Mouse (Mus musculus) kidney, postnatal 25 days (tissue): ENCODE measurements around the gene Gata2.

ENCODE experiments used
- DNase-seq, 2 experiments: peaks; one replicate each; pipeline ENCODE4 v3.0.0; 2021; ENCODE audit warnings: mixed read lengths in 2 of 2

Gata2 gene

DNA sequence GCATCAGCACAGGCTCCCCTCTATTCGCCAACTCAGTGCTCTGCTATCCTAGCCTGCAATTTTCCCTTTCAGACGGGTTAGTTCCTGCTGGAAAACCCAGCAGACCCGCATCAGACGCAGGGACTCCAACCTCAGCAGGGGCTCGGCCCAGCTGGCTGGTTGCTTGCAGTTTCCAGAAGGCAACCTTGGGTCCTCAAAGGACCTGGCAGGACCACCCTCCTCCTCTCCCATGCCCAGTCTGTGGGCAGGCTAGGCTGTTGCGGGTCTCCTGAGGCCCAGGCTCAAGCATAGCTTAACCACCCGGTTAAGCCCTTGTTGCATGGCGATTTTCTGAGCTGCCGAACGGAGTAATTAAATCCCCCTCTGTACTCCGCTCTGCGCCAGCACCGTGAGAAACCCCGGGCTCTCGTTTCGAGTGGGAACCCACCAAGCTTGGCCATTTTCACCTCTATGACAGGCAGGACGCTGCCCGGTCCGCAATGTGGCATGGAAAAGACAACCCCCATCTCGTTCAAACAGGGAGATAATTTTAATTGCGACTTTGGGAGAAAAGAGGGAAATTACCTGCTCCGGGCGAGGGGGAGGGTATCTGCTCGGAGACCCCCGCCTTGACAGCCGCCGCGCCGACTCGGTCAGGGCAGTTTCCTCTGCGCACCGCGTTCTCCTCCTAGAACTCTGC lies 2.5 kb downstream of the Gata2 start:
- DNase-seq: no peak

- DNase-seq: no peak
Observed at GRCm38 (mm10) chr6:88196733-88197312, 3.1 kb downstream of the Gata2 start.

- DNase-seq: peak in 1 of 2 experiments; percentile 31
Observed at GRCm38 (mm10) chr6:88197313-88198069, 3.8 kb downstream of the Gata2 start.

DNA sequence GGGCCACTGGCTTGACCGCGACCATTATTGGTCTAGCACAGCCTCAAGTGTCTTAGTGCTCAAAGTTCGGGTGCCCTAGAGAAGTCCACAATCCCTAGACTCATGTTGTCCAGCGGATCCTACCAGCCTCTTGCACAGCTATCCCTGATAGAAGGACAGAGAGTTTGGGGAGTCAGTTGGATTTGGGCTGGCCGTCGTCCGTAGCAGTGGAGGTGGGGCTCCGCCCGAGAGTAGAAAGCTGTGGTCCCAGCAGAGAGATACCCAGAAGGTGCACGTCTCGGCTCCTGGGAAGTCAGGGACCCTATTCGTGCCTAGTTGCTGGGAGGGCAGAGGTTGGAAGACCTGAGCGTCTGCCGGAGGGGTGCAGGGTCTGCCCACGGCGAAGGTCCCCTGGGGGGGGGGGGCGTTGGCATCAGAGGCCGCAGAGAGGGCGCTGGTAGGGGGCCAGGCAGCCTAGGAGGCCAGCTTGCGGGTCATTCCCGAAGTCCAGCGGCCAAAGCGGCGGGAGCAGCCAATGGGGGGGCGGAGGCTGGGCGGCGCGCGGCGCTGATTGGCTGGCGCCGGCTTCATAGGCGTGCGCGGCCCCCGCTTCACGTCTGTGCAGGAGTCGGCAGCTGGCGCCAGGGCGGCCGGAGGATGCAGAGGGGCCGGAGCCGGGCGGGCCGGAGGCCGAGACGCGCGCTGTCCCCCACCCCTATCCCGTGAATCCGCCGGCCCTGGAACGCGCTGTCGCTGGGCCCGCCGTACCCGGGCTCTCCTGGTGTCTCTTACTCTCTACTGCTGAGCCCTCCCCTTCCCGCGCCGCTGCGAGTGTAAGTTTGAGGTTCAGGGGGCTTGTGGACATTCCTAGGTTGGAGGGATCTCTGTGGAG lies 4.6 kb downstream of the Gata2 start:
- DNase-seq: peak; percentile 87 to 94

DNA sequence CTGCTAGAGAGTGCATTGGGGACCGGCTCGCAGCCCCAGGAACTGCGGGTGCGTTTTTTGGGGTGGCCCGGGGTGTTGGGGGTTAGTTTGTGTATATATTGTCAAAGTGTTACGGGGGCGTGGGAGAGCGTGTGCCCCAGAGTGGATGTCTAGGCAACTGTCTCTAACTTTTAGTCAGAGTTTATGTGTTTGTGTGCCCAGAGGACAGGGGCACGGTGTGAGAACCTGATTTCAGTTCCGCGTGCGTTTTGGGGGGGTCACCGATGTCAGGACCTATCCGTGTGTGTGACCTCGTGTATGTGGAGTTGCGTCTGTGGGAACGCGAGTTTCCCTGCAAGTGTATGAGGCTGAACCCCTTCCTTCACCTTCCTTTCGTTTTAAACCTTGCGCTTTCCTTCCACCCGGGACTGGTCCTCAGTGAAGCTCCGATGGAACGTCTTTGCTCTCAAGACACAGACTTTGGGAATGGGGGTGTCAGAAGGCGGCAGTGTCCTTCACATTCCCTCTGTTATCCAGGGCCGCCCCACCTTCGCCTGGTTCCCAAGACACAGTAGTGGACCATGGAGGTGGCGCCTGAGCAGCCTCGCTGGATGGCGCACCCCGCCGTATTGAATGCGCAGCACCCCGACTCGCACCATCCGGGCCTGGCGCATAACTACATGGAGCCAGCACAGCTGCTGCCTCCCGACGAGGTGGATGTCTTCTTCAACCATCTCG lies 5.5 kb downstream of the Gata2 start:
- DNase-seq: peak in 1 of 2 experiments; percentile 27

- DNase-seq: peak in 1 of 2 experiments; percentile 36
Observed at GRCm38 (mm10) chr6:88199718-88200692, 6.3 kb downstream of the Gata2 start.

DNA sequence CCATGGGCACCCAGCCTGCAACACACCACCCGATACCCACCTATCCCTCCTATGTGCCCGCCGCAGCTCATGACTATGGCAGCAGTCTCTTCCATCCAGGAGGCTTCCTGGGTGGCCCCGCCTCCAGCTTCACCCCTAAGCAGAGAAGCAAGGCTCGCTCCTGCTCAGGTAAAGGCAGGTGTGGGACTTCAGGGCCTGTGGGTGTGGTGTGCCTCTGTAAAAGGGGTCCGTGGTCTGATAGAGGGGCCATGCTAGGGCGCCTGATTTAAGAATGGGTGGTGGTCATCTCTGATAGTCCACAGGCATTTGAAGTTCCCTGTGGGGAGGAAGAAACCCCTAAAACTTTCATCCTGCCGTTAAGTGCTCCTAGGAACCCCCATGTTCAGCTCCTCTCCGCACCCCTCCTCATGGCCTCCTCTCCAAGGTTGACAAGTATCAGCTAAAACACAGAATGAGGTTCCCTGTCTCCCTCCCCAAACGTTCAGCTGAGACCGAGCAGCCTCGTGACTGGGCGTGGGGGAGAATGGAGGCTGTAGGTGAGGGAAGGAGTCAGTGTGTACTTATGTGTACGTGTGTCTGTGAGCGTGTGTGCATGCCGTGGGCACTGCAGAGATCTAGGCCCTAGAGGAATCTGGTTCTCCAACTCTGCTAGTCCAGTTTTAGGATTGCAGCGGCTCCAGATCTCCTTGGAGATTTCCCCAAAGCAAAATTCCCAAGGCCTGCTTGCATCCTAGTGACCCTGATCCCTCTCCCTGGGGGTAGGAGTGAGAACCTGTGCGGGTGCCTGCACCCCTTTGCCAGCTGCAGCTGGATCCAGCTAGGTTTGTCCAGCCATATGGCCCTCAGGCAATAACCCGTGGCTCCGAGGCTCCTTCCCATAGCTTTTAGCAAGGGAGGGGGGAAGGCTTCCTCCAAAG lies 7.3 kb downstream of the Gata2 start:
- peak; percentile 36 to 52 for DNase-seq

GRCm38 (mm10) chr6:88201926-88202700 lies 8.4 kb downstream of the Gata2 start:
- peak in 1 of 2 experiments; percentile 44 for DNase-seq

DNA sequence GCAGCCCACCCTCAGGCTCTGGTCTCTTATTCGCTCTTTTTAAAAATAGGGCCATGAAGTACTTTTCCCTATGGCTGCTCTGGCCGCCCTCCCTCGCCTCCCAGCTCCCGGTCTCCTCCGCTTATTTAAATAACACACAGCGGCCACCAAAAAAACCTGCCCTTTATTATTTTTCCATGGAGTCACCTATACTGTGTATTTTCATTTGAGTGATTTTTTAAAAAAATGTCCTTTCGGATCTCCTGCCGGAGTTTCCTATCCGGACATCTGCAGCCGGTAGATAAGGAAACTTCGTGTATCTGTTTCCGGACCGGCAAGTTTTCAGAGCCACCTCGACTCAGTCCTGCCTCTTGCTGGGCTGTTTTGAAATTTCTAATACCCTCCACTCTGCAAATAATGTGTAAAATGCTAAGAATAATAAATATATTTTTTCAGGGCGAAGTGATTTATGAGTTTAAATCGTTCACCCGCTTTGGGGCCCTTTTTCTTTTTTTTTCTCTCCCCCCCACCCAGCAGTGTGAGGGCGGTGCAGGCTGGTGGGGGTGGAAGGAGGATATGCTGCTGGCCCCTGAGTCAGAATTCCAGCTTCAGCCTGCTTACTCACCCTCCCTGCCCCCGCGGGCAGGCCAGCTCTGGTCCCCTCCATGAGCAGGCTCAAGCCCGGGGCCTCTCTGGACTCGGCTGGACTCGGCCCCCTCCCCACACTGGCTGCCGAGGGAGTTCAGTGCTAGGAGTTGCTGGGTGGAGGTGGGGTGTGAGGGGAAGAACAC lies 9.4 kb downstream of the Gata2 start:
- DNase-seq: peak; percentile 68 to 87

DNA sequence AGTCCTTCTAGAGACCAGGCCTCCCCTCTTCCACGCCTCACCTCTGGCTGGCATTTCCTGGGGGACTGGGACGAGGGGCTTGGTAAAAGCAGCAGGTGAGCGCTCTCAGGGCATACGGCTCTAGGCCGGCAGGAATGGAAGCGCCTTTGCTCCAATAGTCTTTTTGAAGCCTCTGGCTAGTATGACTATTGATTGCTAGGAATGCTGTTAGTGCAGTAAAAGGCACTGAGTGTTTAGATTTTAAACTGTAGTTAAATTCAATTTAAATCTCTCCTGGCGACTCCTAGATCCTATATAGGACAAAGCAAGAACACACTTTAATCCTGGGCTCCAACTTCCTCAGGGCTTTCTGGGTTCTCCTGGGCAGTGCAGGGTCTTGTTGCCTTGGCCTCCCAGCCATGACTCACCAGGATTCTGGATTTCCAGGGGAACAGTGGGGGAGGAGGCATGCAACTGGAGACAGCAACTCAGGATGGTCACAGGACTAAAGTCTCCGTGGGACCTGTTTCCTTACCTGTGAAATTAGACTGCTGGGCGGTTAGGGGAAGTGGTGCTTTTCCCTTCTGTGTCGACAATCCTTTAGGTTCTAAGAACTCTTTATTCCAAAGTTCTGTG lies 10.2 kb downstream of the Gata2 start:
- DNase-seq: peak in 1 of 2 experiments; percentile 26

DNA sequence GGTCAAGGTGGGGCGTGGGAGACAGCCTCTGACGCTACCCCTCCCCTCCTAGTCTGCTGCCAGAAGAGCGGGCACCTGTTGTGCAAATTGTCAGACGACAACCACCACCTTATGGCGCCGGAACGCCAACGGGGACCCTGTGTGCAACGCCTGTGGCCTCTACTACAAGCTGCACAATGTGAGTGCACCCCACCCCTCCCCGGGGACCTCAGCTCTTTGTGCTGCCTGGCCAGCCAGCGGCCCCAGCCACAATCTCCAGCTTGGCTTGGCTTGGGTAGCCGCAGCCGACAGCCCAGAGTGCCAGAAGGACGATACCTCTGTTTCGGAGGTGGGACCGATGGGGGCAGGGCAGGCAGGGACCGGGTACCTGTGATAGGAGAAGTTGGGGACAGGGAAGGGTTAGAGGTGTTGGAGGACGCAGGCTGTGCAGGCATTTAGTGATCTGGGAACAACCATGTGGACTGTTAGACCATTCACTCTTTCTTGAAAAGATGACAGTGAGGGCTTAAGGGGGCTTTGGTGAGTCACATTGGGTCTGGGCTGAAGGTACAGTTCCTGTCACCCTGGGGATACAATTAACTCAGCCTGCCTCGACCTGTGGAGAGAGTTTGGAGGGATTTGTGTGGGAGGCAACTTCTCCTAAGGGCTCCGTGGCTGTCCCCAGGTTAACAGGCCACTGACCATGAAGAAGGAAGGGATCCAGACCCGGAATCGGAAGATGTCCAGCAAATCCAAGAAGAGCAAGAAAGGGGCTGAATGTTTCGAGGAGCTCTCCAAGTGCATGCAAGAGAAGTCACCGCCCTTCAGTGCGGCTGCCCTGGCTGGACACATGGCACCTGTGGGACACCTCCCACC lies 11.1 kb downstream of the Gata2 start:
- DNase-seq: peak in 1 of 2 experiments; percentile 62

DNA sequence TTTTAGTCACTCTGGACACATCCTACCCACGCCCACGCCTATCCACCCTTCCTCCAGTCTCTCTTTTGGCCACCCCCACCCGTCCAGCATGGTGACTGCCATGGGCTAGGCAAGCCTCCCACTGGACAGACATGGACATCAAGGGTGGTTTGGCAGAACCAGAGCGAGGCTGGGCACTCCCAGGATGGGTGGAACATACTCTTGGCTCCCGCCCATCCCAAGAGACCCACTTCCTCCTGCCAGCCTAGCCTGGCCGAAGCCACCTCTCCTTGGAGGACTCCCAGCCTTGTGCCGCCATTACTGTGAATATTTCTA lies 11.7 kb downstream of the Gata2 start:
- DNase-seq: peak in 1 of 2 experiments; percentile 63

- DNase-seq: peak; percentile 57 to 80
Observed at GRCm38 (mm10) chr6:88205937-88206336, 12.2 kb downstream of the Gata2 start.

- no peak for DNase-seq
Observed at GRCm38 (mm10) chr6:88206566-88206965, 12.9 kb downstream of the Gata2 start.

DNA sequence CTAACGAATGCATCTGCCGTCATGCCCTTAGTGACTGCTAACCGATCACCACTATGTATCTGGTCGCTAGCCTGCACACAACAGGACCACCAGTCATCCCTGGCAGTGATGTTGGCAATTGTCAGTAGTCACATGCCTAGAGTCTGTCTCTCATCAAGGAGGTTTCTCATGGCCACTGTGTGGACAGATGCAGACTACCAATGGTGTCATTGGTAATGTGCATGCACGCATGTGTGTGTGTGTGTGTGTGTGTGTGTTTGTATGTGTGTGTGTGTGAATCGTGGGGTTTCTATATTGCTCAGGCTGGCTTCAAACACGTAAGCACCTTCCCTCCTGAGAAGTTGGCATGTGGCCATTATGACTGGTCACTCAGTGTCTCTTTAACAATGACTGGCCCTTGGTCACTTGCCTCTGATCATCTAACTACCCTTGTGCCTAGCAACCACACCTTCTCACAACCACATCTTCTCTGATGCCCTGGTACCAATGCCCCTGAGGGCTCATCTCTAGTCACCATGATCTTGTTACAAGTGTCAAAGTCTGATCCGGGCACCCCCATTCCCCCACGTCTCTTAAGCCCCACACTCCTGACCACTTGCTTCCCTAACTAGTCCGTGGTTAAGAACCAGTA lies 13.8 kb downstream of the Gata2 start:
- DNase-seq: no peak

DNA sequence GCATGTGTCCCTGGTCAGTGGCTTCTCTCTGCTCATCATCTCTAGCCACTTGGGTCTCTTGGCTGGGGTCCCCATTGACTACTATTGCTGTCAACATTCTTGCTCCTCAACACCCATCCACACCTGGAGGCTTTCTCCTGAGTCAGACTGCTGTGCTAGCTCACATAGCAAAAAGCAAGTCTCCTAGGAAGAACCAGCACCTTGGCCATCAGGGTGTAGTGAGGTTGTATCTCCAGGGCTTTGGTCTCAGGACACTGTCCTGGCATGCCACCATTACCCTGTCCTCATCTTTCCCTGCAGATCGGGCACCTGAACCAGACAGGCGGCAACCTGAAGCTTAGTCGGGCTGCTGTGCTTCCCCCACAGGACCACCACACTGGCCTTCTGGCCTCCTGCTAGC lies 14.6 kb downstream of the Gata2 start:
- no peak for DNase-seq
